Mouse (Mus musculus) kidney, adult 2 months (tissue): ENCODE data around the gene Syne1.

Experiments
- CTCF ChIP-seq: fragments of 200-500 bp; conservative IDR thresholded peaks from 2 replicates; pipeline ENCODE4 v1.5.1; 2011; ENCODE audit warnings: low read depth, mild to moderate bottlenecking, control low read depth, low read length, moderate library complexity, mixed read lengths; ENCODE audit not compliant: insufficient read depth, insufficient read length
- POLR2A ChIP-seq: fragments of 200-500 bp; IDR thresholded peaks from one replicate; pipeline ENCODE4 v1.6.1; 2011; ENCODE audit warnings: low read depth, low read length, control low read depth

DNA sequence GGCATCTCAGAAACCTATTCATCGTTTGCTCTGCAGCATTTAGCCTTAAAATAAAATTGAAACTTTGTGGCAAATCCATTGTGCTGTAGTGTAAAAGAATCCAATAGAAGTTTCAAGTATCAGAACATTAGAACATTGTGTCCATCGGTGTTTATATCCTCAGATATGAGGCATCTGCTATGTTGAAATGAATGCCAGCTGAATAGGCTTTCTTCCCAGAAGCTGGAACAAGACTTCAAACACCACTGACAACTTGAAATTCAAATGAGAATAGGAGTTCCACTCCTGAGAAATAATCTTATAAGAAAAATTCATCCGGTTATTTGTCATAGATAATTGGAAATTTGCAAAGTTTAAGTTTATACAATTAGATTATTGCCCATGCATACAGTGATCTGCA is 135.6 kb downstream of the Syne1 start:
- TF ChIP-seq POLR2A (no peak), CTCF (no peak)
